Mouse (Mus musculus) forebrain, embryonic 14.5 days (tissue): ENCODE data around the gene Ddx19a. TPM values are rescaled to one million over a fixed set of nuclear protein-coding genes. Genes with fewer than 3 reads are reported as not detected.
"Not testable (repeated sequence)": the region's sequence is repeated elsewhere in the genome, so short reads cannot be mapped to it uniquely, and the experiment has no call there.

ENCODE experiments used
- ATAC-seq: fragments of 200-750 bp; cut with Nextera tagmentation; 2 replicates; pipeline ENCODE4 v1.8.0; 2017; ENCODE audit warnings: mild to moderate bottlenecking, moderate library complexity
- DNase-seq: peaks from one replicate; pipeline ENCODE4 v3.0.0-alpha.2; 2015; ENCODE audit warnings: low spot score
- H3K27ac ChIP-seq: fragments of 300-500 bp; sonication (generic); 2 replicates; pipeline ENCODE4 v1.5.1; 2014; ENCODE audit warnings: low read depth, mild to moderate bottlenecking, control low read depth, low read length, moderate library complexity
- H3K27me3 ChIP-seq: fragments of 300-500 bp; sonication (generic); replicated peaks from 2 replicates; pipeline ENCODE4 v1.6.1; 2014; ENCODE audit warnings: low read length, control low read depth, mixed read lengths; ENCODE audit not compliant: control insufficient read depth, insufficient read depth
- H3K36me3 ChIP-seq: fragments of 300-500 bp; sonication (generic); 2 replicates; pipeline ENCODE4 v1.6.1; 2014; ENCODE audit warnings: low read length, control low read depth; ENCODE audit not compliant: control insufficient read depth, insufficient read depth
- H3K4me1 ChIP-seq: fragments of 300-500 bp; sonication (generic); 2 replicates; pipeline ENCODE4 v1.6.1; 2014; ENCODE audit warnings: antibody characterized with exemption, low read length, control low read depth; ENCODE audit not compliant: control insufficient read depth, insufficient read depth
- H3K4me2 ChIP-seq: fragments of 300-500 bp; sonication (generic); 2 replicates; pipeline ENCODE4 v1.6.1; 2014; ENCODE audit warnings: mild to moderate bottlenecking, control low read depth, low read length
- H3K4me3 ChIP-seq: fragments of 300-500 bp; sonication (generic); 2 replicates; pipeline ENCODE4 v1.5.1; 2014; ENCODE audit warnings: low read depth, low read length, control low read depth
- H3K9ac ChIP-seq: fragments of 300-500 bp; sonication (generic); 2 replicates; pipeline ENCODE4 v1.6.1; 2014; ENCODE audit warnings: mild to moderate bottlenecking, low read length, control low read depth, moderate library complexity
- H3K9me3 ChIP-seq: fragments of 300-500 bp; sonication (generic); replicated peaks from 2 replicates; pipeline ENCODE4 v1.6.1; 2016; ENCODE audit warnings: low read length, control low read depth, mixed read lengths; ENCODE audit not compliant: control insufficient read depth
- WGBS: fragments of 180-500 bp; shearing (Covaris S2); extraction: QIAGEN DNeasy Blood & Tissue Kit; methylation state at CpG from one replicate; pipeline ENCODE4 v1.1.7; 2014; 5-methylcytosine and 5-hydroxymethylcytosine counted together
- microRNA-seq: library from miRNA; unstranded; fragments of <30 nt; microRNA quantifications from one replicate; pipeline ENCODE4, GENCODE M21; 2016
- polyA plus RNA-seq: library from polyadenylated mRNA; unstranded; fragments of >200 nt; fragmentation: Nextera tagmentation; extraction: Ambion mirVana; gene quantifications from 2 replicates; pipeline ENCODE4 v1.2.1, GENCODE M21; 2014

Gene Ddx19a
- polyA plus RNA-seq, 1 experiment from 2014 or later, result 16.7 TPM

- H3K27ac ChIP-seq, H3K9me3 ChIP-seq, H3K4me2 ChIP-seq, ATAC-seq, H3K27me3 ChIP-seq, H3K4me3 ChIP-seq, DNase-seq, H3K9ac ChIP-seq, H3K4me1 ChIP-seq, H3K36me3 ChIP-seq: not testable (repeated sequence)
- WGBS, result 97% methylated on average over 6 of the region's 8 CpGs
These were observed 67.9 kb downstream of the Ddx19a start for GRCm38 (mm10) chr8:110929672-110930071.

- Histone ChIP-seq H3K9me3 (no peaks in the 10 kb centered on the region), H3K27me3 (no peaks in the 10 kb centered on the region), H3K36me3 (0 out of 2 replicates have a peak, but pooled peaks cover 3% of the 10 kb centered on the region), H3K4me1 (no peaks in the 10 kb centered on the region), H3K4me2 (no peak overlapping the region), H3K27ac (no peak overlapping the region), H3K4me3 (no peak overlapping the region), H3K9ac (no peak overlapping the region)
- ATAC-seq (no peak), DNase-seq (no peak)
- WGBS, result 69% methylated on average over 5 of the region's 5 CpGs
These were observed 68.5 kb downstream of the Ddx19a start for GRCm38 (mm10) chr8:110929066-110929465.

GRCm38 (mm10) chr8:110928435-110928834, 69.2 kb downstream of the Ddx19a start:
- Histone ChIP-seq H3K4me1 (no peaks in the 10 kb centered on the region), H3K27me3 (no peaks in the 10 kb centered on the region), H3K4me2 (no peak overlapping the region), H3K4me3 (no peak overlapping the region), H3K9ac (no peak overlapping the region), H3K27ac (no peak overlapping the region), H3K36me3 (0 out of 2 replicates have a peak, but pooled peaks cover 3% of the 10 kb centered on the region), H3K9me3 (no peaks in the 10 kb centered on the region)
- no peak for DNase-seq
- WGBS, result 92% methylated on average over 7 of the region's 7 CpGs
- ATAC-seq, result no peak

- no peak overlapping the region for H3K4me3 ChIP-seq
- no peaks in the 10 kb centered on the region for H3K9me3 ChIP-seq
- H3K27me3 ChIP-seq, result no peaks in the 10 kb centered on the region
- H3K4me1 ChIP-seq, result no peaks in the 10 kb centered on the region; the same call in 1 of the 2 replicates
- H3K27ac ChIP-seq, result 0 out of 2 replicates have a peak overlapping the region, but pooled peaks have one; percentile 5
- 0 out of 2 replicates have a peak, but pooled peaks cover 3% of the 10 kb centered on the region for H3K36me3 ChIP-seq
- 60% methylated on average over 4 of the region's 5 CpGs for WGBS
- no peak overlapping the region for H3K9ac ChIP-seq
- no peak for ATAC-seq
- DNase-seq, result no peak
- H3K4me2 ChIP-seq, result no peak overlapping the region
These were observed 70.9 kb downstream of the Ddx19a start for GRCm38 (mm10) chr8:110926690-110927089.

- 80% methylated on average over 8 of the region's 8 CpGs for WGBS
- peaks cover 9% of the 10 kb centered on the region for H3K4me1 ChIP-seq
- no peak overlapping the region for H3K27ac ChIP-seq
- no peak for DNase-seq
- ATAC-seq, result no peak
- H3K4me3 ChIP-seq, result no peak overlapping the region
- H3K9me3 ChIP-seq, result no peaks in the 10 kb centered on the region
- no peak overlapping the region for H3K4me2 ChIP-seq
- H3K36me3 ChIP-seq, result 0 out of 2 replicates have a peak, but pooled peaks cover 3% of the 10 kb centered on the region
- no peak overlapping the region for H3K9ac ChIP-seq
- no peaks in the 10 kb centered on the region for H3K27me3 ChIP-seq
These were observed 71.9 kb downstream of the Ddx19a start for GRCm38 (mm10) chr8:110925691-110926140.

Small RNAs within 50 kb of the gene (microRNA-seq; reads per million reads assigned to microRNA genes)
- gene Gm24103 (not detected), gene Mir3473d (0.40 reads per million)

Other genes with a start within 250 kb of the Ddx19a start
- gene Il34, start 191.9 kb downstream of the Ddx19a start, polyA plus RNA-seq, result 2.2 and 4.2 TPM in 2 replicates
- 56.1 and 61.5 TPM in 2 replicates for gene Cog4, start 151.2 kb downstream of the Ddx19a start, polyA plus RNA-seq
- 98.5 and 111 TPM in 2 replicates for gene Sf3b3, start 151.0 kb downstream of the Ddx19a start, polyA plus RNA-seq
- 5.5 and 5.7 TPM in 2 replicates for gene Fuk, start 95.3 kb downstream of the Ddx19a start, polyA plus RNA-seq
- 12.5 and 16.1 TPM in 2 replicates for gene St3gal2, start 77.9 kb downstream of the Ddx19a start, polyA plus RNA-seq
- 7.0 and 7.2 TPM in 2 replicates for gene Ddx19b, start 34.0 kb upstream of the Ddx19a start, polyA plus RNA-seq
- gene Aars, start 35.3 kb upstream of the Ddx19a start, polyA plus RNA-seq, result 61.8 and 64.7 TPM in 2 replicates
- gene Exosc6, start 58.5 kb upstream of the Ddx19a start, polyA plus RNA-seq, result not detected in 2 replicates
- 0.42 and 0.61 TPM in 2 replicates for gene Clec18a, start 94.6 kb upstream of the Ddx19a start, polyA plus RNA-seq
- 6.7 and 7.7 TPM in 2 replicates for gene Pdpr, start 96.8 kb upstream of the Ddx19a start, polyA plus RNA-seq